Mouse (Mus musculus): ENCODE measurements around the gene Htra2.

Htra2 gene

GRCm38 (mm10) chr6:83069488-83070246 is 14.6 kb upstream of the Htra2 start:
- DNase-seq: peak in 1 of 2 experiments; percentile 17

GRCm38 (mm10) chr6:83068706-83069487 is 13.8 kb upstream of the Htra2 start:
- no peak for DNase-seq

- no peak for DNase-seq
These were observed 13.1 kb upstream of the Htra2 start for GRCm38 (mm10) chr6:83068221-83068620.

- no peak for DNase-seq
These were observed 11.4 kb upstream of the Htra2 start for GRCm38 (mm10) chr6:83066441-83066840.

GRCm38 (mm10) chr6:83065995-83066394 is 10.9 kb upstream of the Htra2 start:
- DNase-seq: no peak

- no peak for DNase-seq
These were observed 3.7 kb upstream of the Htra2 start for GRCm38 (mm10) chr6:83058725-83059124.

GRCm38 (mm10) chr6:83057790-83058189 is 2.7 kb upstream of the Htra2 start, which contains the start of gene Dqx1:
Dqx1 (plus strand) TSS chr6:83057844.
- no peak for DNase-seq

- DNase-seq: peak; percentile 96
These were observed 810 bp downstream of the Htra2 start, which contains the start of gene Aup1 for GRCm38 (mm10) chr6:83054074-83054851. Aup1 (plus strand) TSS chr6:83054521.

- peak in 1 of 2 experiments; percentile 25 for DNase-seq
These were observed 1.7 kb downstream of the Htra2 start for GRCm38 (mm10) chr6:83053136-83053960.

- DNase-seq: no peak
These were observed 5.7 kb downstream of the Htra2 start for GRCm38 (mm10) chr6:83049367-83049766.

- DNase-seq: no peak
These were observed 10.3 kb downstream of the Htra2 start for GRCm38 (mm10) chr6:83044742-83045141.

GRCm38 (mm10) chr6:83043993-83044392 is 11.1 kb downstream of the Htra2 start:
- DNase-seq: no peak

- DNase-seq: no peak
These were observed 11.5 kb downstream of the Htra2 start for GRCm38 (mm10) chr6:83043561-83043960.

GRCm38 (mm10) chr6:83040601-83041000 is 14.5 kb downstream of the Htra2 start:
- DNase-seq: no peak

- peak; percentile 91 to 92 for DNase-seq
These were observed 16.5 kb downstream of the Htra2 start for GRCm38 (mm10) chr6:83038496-83039012.

GRCm38 (mm10) chr6:83037188-83037587 is 17.9 kb downstream of the Htra2 start:
- DNase-seq: no peak

GRCm38 (mm10) chr6:83034463-83035055 is 20.5 kb downstream of the Htra2 start:
- no peak for DNase-seq

- DNase-seq: no peak
These were observed 21.6 kb downstream of the Htra2 start, which contains the start of the genes Dok1 and Loxl3 for GRCm38 (mm10) chr6:83033249-83034185. Dok1 (minus strand) TSS chr6:83033471. Loxl3 (plus strand) TSS chr6:83034173.

GRCm38 (mm10) chr6:83032769-83033191 is 22.3 kb downstream of the Htra2 start:
- no peak for DNase-seq
